Mouse (Mus musculus) stomach, postnatal 0 days (tissue): ENCODE measurements around the gene Drc3. TPM values are rescaled to one million over a fixed set of nuclear protein-coding genes. Genes with fewer than 3 reads are reported as not detected.

ENCODE experiments used
- ATAC-seq: fragments of 200-750 bp; cut with Nextera tagmentation; 2 replicates; pipeline ENCODE4 v1.8.0; 2017; ENCODE audit not compliant: low FRiP score, low TSS enrichment
- DNase-seq: peaks from one replicate; pipeline ENCODE4 v3.0.0-alpha.2; 2016; ENCODE audit warnings: low spot score
- H3K27ac ChIP-seq: fragments of 300-500 bp; sonication (generic); replicated peaks from 2 replicates; pipeline ENCODE4 v1.5.1; 2014; ENCODE audit warnings: mild to moderate bottlenecking, control low read depth
- H3K27me3 ChIP-seq: fragments of 300-500 bp; sonication (generic); 2 replicates; pipeline ENCODE4 v1.6.1; 2014; ENCODE audit warnings: low read length; ENCODE audit not compliant: control insufficient read depth, insufficient read depth
- H3K36me3 ChIP-seq: fragments of 300-500 bp; sonication (generic); 2 replicates; pipeline ENCODE4 v1.6.1; 2014; ENCODE audit warnings: low read length, mixed read lengths; ENCODE audit not compliant: control insufficient read depth, insufficient read depth
- H3K4me1 ChIP-seq: fragments of 300-500 bp; sonication (generic); replicated peaks from 2 replicates; pipeline ENCODE4 v1.6.1; 2014; ENCODE audit warnings: antibody characterized with exemption; ENCODE audit not compliant: control insufficient read depth, insufficient read depth
- H3K4me2 ChIP-seq: fragments of 300-500 bp; sonication (generic); replicated peaks from 2 replicates; pipeline ENCODE4 v1.6.1; 2014; ENCODE audit warnings: low read depth, mild to moderate bottlenecking, control low read depth, moderate library complexity
- H3K4me3 ChIP-seq: fragments of 300-500 bp; sonication (generic); 2 replicates; pipeline ENCODE4 v1.5.1; 2014; ENCODE audit warnings: low read depth, low read length, control low read depth
- H3K9ac ChIP-seq: fragments of 300-500 bp; sonication (generic); 2 replicates; pipeline ENCODE4 v1.6.1; 2014; ENCODE audit warnings: mild to moderate bottlenecking, low read length, control low read depth, mixed read lengths
- H3K9me3 ChIP-seq: fragments of 300-500 bp; sonication (generic); 2 replicates; pipeline ENCODE4 v1.6.1; 2016; ENCODE audit warnings: low read length; ENCODE audit not compliant: control insufficient read depth
- CTCF ChIP-seq: IDR thresholded peaks from 2 replicates; pipeline ENCODE4 v1.5.1; 2016; ENCODE audit warnings: antibody characterized with exemption, low read depth, mild to moderate bottlenecking, moderate library complexity
- EP300 ChIP-seq: optimal IDR thresholded peaks from 2 replicates; pipeline ENCODE3; 2016; ENCODE audit warnings: antibody characterized with exemption
- WGBS: fragments of 180-500 bp; shearing (Covaris S2); extraction: QIAGEN DNeasy Blood & Tissue Kit; methylation state at CpG from one replicate; pipeline ENCODE4 v1.1.7; 2014; 5-methylcytosine and 5-hydroxymethylcytosine counted together
- polyA plus RNA-seq: library from polyadenylated mRNA; unstranded; fragments of >200 nt; fragmentation: Nextera tagmentation; extraction: Ambion mirVana; gene quantifications from 2 replicates; pipeline ENCODE4 v1.2.1, GENCODE M21; 2015

The Drc3 gene
- polyA plus RNA-seq, 1 experiment from 2014 or later: 0.93 TPM

DNA sequence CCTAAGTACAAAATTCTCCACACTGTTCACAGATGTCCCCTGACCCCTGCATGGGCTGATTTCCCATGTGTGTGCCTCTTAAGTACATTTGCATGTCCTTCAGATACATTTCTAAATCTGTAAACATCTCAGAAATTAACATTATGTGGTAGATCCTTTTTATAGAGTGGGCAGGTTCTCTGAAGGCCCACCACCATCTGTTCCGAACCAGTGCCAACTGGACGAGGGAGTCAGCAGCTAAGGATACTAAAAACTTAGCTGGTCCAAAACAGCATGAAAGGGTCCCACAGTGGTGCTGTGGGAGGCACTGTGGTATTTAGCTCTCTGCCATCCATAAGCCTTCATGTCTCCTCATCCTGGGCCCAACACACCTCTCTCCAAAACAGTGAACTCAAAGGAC is 44.0 kb downstream of the Drc3 start:
- no peak overlapping the region for H3K4me2 ChIP-seq

DNA sequence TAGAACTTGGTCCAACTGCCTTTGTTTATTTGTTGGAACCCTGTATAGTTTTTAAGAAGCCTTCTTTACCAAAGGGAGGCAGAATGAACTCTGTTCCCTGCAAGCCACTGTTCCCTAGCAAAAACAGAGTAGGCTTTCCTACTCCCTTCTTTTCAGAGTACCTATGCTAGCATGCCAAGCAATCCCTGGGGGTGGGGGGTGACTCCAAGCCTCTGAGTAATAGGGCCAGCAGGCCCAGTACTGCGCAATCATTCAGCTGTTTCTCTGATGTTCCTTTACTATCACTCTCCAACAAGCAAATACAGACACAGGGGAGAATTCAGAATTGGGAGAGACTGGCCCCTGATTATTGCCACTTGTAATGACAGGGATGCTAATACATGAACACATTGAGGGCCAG is 53.5 kb downstream of the Drc3 start:
- DNase-seq (no peak), ATAC-seq (no peak)
- no peak for TF ChIP-seq EP300
- TF ChIP-seq CTCF: no peak
- Histone ChIP-seq H3K4me2 (no peak overlapping the region), H3K9me3 (no peaks in the 10 kb centered on the region), H3K27ac (no peak overlapping the region), H3K4me1 (no peaks in the 10 kb centered on the region), H3K36me3 (peaks cover 15% of the 10 kb centered on the region), H3K27me3 (no peaks in the 10 kb centered on the region), H3K4me3 (no peak overlapping the region), H3K9ac (no peak overlapping the region)
- WGBS: 100% methylated on average over 1 of the region's 1 CpGs

More for the DNA sequence above, 44.0 kb downstream of the Drc3 start:
- ATAC-seq (no peak), DNase-seq (no peak)
- Histone ChIP-seq H3K9me3 (no peaks in the 10 kb centered on the region), H3K27me3 (no peaks in the 10 kb centered on the region), H3K36me3 (peaks cover 4% of the 10 kb centered on the region; the same call in 1 of the 2 replicates), H3K27ac (no peak overlapping the region), H3K4me3 (no peak overlapping the region), H3K9ac (no peak overlapping the region), H3K4me1 (no peaks in the 10 kb centered on the region)
- TF ChIP-seq CTCF (no peak), EP300 (no peak)
- WGBS: 83% methylated on average over 2 of the region's 2 CpGs

DNA sequence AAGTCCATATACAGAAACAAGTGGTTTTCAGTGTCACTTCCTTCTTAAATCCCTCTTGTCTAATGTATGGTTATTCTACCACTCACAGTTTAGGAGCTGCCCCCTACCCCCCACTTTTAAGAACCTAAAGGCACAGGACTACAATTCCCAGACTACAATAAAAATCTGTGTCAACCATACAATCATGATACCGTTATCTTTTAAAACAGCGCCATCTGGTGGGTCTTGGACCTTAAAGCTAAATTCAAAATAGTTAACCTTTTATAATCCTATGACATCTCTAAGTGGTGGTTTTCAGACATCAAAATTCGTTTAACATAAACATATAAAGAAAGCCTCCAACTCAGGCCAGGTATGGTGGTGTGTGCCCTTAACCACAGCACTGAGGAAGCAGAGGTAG is 59.0 kb downstream of the Drc3 start:
- Histone ChIP-seq H3K4me2 (no peak overlapping the region), H3K27me3 (no peaks in the 10 kb centered on the region), H3K9me3 (no peaks in the 10 kb centered on the region), H3K27ac (no peak overlapping the region), H3K36me3 (peaks cover 5% of the 10 kb centered on the region), H3K4me1 (no peaks in the 10 kb centered on the region), H3K4me3 (no peak overlapping the region), H3K9ac (no peak overlapping the region)
- TF ChIP-seq EP300 (no peak), CTCF (peak; percentile 86)
- peak; percentile 44 for DNase-seq
- ATAC-seq: no peak
- WGBS: 7% methylated on average over 3 of the region's 3 CpGs

DNA sequence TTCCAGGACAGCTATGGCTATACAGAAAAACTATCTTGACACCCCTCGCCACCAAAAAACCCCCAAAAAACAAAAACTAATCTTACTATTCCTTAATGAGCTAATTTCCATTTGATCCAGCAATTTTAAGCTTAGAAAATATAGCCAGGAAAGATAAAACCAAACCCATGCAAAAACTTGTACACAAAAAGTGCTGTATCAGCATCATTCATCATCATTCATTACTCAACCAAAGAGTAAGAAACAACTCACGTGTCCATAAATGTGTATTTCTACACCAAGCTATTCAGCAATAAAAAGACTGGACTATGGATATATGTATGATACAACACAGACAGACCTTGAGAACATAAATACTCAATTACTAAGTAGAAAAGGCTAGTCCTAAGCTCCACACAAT is 59.8 kb downstream of the Drc3 start:
- H3K9me3 ChIP-seq: no peaks in the 10 kb centered on the region
- no peaks in the 10 kb centered on the region for H3K4me1 ChIP-seq
- WGBS: 78% methylated on average over 2 of the region's 2 CpGs
- no peak overlapping the region for H3K4me2 ChIP-seq
- no peak overlapping the region for H3K27ac ChIP-seq
- DNase-seq: no peak
- H3K27me3 ChIP-seq: no peaks in the 10 kb centered on the region
- H3K9ac ChIP-seq: no peak overlapping the region
- TF ChIP-seq EP300 (no peak), CTCF (no peak)
- no peak overlapping the region for H3K4me3 ChIP-seq
- no peak for ATAC-seq
- H3K36me3 ChIP-seq: peaks cover under 1% of the 10 kb centered on the region

- no peak for DNase-seq
- TF ChIP-seq EP300 (peak; percentile 2), CTCF (no peak; the same call in 1 of the 2 replicates)
- Histone ChIP-seq H3K36me3 (no peaks in the 10 kb centered on the region), H3K4me3 (peak overlapping the region; percentile 88), H3K9ac (peak overlapping the region; percentile 81), H3K4me1 (peaks cover 3% of the 10 kb centered on the region; the same call in 1 of the 2 replicates), H3K27ac (peak overlapping the region; percentile 77), H3K27me3 (no peaks in the 10 kb centered on the region), H3K9me3 (no peaks in the 10 kb centered on the region), H3K4me2 (peak overlapping the region; percentile 88)
- ATAC-seq: peak; percentile 62
- under 1% methylated on average over 21 of the region's 21 CpGs for WGBS
These were observed 63.4 kb downstream of the Drc3 start for GRCm38 (mm10) chr11:60416590-60416962.

DNA sequence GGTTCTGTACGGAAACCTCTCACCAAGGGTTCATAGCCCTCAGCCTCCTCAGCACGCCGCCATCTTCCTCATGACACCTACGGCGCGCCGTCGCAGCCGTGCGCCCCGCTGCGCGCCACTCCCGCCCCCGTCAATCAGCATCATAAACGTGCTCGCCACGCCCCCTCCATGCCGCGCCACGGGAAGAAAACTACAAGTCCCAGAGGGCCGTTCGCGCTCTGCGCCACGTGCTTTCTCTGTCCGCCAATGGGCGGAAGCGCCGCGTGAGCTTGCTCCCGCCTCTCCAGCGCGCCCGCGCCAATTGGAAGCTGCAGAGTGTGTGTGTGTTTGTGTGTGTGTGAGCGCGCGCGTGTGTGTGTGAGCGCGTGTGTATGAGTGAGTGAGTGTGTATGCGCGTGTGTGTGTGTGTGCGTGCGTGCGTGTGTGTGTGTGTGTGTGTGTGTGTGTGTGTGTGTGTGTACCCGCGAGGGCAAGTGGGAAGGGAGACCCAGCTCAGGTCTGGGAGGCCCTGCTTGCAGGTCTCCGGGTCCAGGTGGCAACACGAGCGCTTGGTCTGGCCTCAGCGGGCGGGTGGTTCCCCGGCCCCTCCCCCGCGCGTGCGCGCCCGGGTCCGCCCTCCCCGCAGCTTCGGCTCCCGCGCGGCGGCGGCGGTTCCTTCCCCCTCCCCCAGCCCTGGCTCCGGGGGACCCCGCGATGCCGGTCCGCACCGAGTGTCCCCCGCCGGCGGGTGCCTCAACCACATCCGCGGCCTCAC is 64.0 kb downstream of the Drc3 start, which contains the start of gene Gid4:
TSS of gene Gid4 (plus strand) at position 183 of the 754 bp plus-strand sequence.
- peak; percentile 97 for ATAC-seq
- no peaks in the 10 kb centered on the region for H3K9me3 ChIP-seq
- TF ChIP-seq EP300 (no peak), CTCF (no peak)

More for the DNA sequence above, 64.0 kb downstream of the Drc3 start, which contains the start of gene Gid4:
- peak within 1 kb of the TSS; percentile 92 for H3K9ac ChIP-seq
- H3K4me1 ChIP-seq: peaks cover 3% of the 10 kb centered on the region; the same call in 1 of the 2 replicates
- H3K36me3 ChIP-seq: no peaks in the 10 kb centered on the region
- peak within 1 kb of the TSS; percentile 88 for H3K4me3 ChIP-seq
- H3K27ac ChIP-seq: peak within 1 kb of the TSS; percentile 84
- H3K27me3 ChIP-seq: no peaks in the 10 kb centered on the region
- DNase-seq: peak; percentile 99
- peak within 1 kb of the TSS; percentile 88 for H3K4me2 ChIP-seq
- WGBS: under 1% methylated on average over 72 of the region's 81 CpGs
